Mouse (Mus musculus): ENCODE data around the gene Kif4. TPM values are rescaled to one million over a fixed set of nuclear protein-coding genes. Genes with fewer than 3 reads are reported as not detected.

Gene Kif4
- polyA plus RNA-seq, 1 experiment from 2014 or later: 31.2 TPM

DNA sequence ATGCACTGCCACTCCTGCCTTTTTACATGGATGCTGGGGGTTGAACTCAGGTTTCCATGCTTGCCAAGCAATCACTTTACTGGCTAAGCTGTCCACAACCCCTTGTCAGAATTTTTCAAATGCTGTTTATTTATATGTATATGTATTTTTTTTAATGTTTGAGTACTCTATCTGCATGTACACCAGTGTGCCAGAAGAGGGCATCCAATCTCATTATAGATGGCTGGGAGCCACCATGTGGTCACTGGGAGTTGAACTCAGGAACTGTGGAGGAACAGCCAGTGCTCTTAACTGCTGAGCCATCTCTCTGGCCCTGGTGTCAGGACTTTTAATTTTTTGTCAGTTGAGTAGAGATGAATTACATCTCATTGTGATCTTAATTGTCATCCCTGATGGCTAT lies 27.3 kb downstream of the Kif4 start:
- Histone ChIP-seq H3K4me1 (no peaks in the 10 kb centered on the region), H3K9ac (no peak overlapping the region), H3K4me3 (replicated peaks) (no peak overlapping the region), H3K4me2 (no peak overlapping the region), H3K27ac (no peak overlapping the region), H3K9me3 (replicated peaks) (no peaks in the 10 kb centered on the region), H3K27me3 (peaks cover 13% of the 10 kb centered on the region; the same call in 1 of the 2 replicates), H3K36me3 (peaks cover 10% of the 10 kb centered on the region; the same call in 1 of the 2 replicates)
- ATAC-seq (replicated peaks; ENCODE audit: low FRiP score): no peak

DNA sequence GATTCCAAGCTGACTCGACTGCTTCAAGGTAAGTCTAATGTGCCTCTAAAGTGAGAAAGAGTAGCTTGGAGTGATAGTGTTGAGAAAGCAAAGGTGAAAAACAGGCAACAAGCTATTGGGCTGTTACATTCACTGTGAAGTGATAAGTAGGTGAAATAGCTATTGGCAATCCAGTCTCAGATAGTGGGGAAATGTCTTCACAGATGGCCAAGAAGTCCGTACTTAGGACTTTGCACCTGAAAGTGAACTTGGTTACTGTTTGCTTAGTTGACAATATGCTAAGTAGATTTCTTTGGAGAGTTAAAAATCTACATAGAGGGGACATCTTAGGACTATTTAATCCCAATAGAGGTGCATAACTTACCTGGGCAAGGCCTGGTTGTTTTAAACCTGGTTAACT lies 39.3 kb downstream of the Kif4 start:
- Histone ChIP-seq H3K9me3 (replicated peaks) (no peaks in the 10 kb centered on the region), H3K9ac (no peak overlapping the region), H3K4me3 (replicated peaks) (no peak overlapping the region), H3K4me2 (no peak overlapping the region), H3K36me3 (peaks cover 17% of the 10 kb centered on the region; the same call in 1 of the 2 replicates), H3K4me1 (no peaks in the 10 kb centered on the region), H3K27ac (no peak overlapping the region), H3K27me3 (peaks cover 12% of the 10 kb centered on the region; the same call in 1 of the 2 replicates)
- 91% methylated on average over 2 of the region's 2 CpGs for WGBS
- ATAC-seq (replicated peaks; ENCODE audit: low FRiP score): no peak

DNA sequence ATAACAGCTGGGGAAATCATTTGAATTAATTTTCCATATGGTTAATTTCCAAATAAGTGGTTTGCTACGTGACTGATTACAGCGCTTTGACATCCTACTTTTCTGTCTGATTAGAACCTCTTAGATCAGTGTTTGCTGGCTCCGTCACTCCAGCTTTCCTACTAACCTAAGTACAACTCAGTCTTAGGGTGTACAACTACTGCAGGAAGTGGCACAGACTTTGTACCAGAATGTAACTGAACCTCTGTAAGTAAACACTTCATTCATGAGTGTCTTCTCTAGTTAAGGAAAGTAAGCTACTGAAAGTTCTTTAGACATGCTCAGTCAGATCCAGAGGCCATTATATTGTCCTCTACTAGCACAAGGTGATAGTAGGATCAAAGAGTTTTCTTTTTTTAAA lies 52.7 kb downstream of the Kif4 start:
- H3K9me3 ChIP-seq (replicated peaks): no peaks in the 10 kb centered on the region
- no peaks in the 10 kb centered on the region for H3K4me1 ChIP-seq
- peaks cover 15% of the 10 kb centered on the region for H3K27me3 ChIP-seq
- no peak overlapping the region for H3K4me2 ChIP-seq
- ATAC-seq (replicated peaks; ENCODE audit: low FRiP score): no peak
- peaks cover 30% of the 10 kb centered on the region for H3K36me3 ChIP-seq
- H3K4me3 ChIP-seq (replicated peaks): no peak overlapping the region
- WGBS: 85% methylated on average over 3 of the region's 3 CpGs
- H3K9ac ChIP-seq: no peak overlapping the region
- no peak overlapping the region for H3K27ac ChIP-seq

DNA sequence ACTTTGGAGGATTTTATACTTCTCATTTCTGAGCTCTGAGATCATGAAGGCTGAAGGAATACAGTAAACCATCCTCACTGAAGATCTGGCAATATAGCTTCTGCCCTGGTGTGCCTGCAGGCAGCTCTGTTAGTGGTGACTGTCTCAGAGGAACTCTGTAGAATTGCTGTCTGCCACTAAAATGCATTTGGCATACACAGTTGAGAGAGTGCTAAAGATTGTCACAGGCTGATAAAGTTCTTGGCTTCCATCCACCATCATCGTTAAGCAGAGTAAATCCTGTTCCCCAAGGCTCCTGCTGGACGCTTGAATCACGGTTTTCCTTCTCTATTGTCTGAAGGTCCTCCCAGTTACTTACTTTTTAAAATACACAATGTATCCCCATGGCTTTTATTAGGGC lies 61.0 kb downstream of the Kif4 start:
- no peak for ATAC-seq (replicated peaks; ENCODE audit: low FRiP score)
- no peaks in the 10 kb centered on the region for H3K9me3 ChIP-seq (replicated peaks)
- no peak overlapping the region for H3K27ac ChIP-seq
- WGBS: 58% methylated on average over 3 of the region's 3 CpGs
- H3K4me1 ChIP-seq: no peaks in the 10 kb centered on the region
- no peak overlapping the region for H3K4me3 ChIP-seq (replicated peaks)
- peaks cover 17% of the 10 kb centered on the region; the same call in 1 of the 2 replicates for H3K36me3 ChIP-seq
- no peak overlapping the region for H3K4me2 ChIP-seq
- no peak overlapping the region for H3K9ac ChIP-seq
- H3K27me3 ChIP-seq: peaks cover 34% of the 10 kb centered on the region

DNA sequence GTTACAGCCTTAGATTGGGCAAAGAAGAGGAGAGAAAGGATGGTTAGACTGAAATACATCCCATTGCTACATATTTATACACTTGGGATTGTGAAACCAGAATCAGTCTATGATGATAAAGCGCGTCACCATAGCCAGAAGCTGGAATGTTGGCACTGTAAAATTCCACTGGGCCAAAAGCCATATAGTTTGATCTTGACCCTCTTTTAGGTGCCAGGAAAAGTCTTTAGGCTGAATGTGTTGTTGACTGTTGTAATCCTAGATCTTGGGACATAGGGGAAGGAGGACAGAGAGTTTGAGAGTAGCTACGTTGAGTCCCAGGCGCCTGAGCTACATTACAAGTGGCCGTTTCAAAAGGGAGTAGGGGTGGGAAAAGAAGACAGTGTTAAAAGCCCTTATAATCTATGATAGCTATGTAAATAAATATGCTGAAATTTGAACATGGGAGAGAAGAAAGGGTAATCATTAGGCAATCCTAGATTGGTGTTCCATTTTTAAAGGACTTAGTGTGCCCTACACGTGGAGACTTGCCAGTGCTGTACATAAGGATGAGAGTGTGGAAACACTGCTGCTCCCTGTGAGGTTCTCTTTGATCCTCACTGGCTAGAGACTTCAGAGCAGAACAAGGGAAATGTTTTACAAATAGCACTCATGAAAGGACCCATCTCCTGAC lies 62.0 kb downstream of the Kif4 start:
- Histone ChIP-seq H3K9ac (no peak overlapping the region), H3K9me3 (replicated peaks) (no peaks in the 10 kb centered on the region), H3K4me2 (no peak overlapping the region), H3K4me3 (replicated peaks) (no peak overlapping the region), H3K27me3 (peaks cover 38% of the 10 kb centered on the region), H3K4me1 (no peaks in the 10 kb centered on the region), H3K36me3 (peaks cover 21% of the 10 kb centered on the region; the same call in 1 of the 2 replicates), H3K27ac (no peak overlapping the region)
- WGBS: 66% methylated on average over 6 of the region's 6 CpGs
- ATAC-seq (replicated peaks; ENCODE audit: low FRiP score): no peak

DNA sequence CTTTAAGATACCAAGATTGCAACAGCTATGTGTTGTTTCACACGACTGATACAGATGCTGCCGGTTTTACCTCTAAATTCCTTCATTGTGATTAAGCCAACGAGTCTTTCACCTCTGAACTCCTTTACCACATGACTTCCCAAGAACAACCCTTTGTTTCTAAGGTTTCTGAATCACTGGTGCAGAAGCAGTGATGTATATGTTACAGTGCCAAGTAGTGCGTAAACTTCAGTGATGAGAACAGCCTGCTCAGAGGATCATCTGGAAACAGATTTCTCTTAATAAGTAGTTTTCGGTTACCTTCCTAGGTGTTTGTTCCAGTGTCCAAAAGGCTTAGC lies 62.5 kb downstream of the Kif4 start:
- no peak overlapping the region for H3K4me2 ChIP-seq
- no peak for ATAC-seq (replicated peaks; ENCODE audit: low FRiP score)
- no peaks in the 10 kb centered on the region for H3K4me1 ChIP-seq
- 65% methylated on average over 5 of the region's 5 CpGs for WGBS
- H3K9ac ChIP-seq: no peak overlapping the region
- no peak overlapping the region for H3K4me3 ChIP-seq (replicated peaks)
- H3K27ac ChIP-seq: no peak overlapping the region
- H3K9me3 ChIP-seq (replicated peaks): no peaks in the 10 kb centered on the region
- peaks cover 21% of the 10 kb centered on the region; the same call in 1 of the 2 replicates for H3K36me3 ChIP-seq
- peaks cover 38% of the 10 kb centered on the region for H3K27me3 ChIP-seq

DNA sequence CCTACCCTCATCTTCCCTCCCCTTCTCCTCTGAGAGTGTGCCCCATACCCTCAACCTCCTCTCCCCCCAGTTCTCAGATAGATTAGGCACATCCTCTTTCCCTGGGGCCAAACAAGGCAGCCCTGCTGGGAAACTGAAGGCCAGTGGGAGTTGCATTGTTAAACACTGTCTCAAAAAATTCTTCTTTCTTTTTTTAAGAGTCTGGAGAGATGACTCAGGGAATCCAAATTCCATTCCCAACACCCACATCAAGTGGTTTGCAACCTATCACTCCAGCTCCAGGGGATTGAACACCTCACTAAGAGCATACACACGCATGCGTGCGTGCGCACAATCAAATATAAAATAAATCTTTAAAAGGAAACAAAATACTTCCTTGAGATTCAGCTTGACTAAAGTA lies 71.2 kb downstream of the Kif4 start:
- H3K36me3 ChIP-seq: peaks cover 47% of the 10 kb centered on the region; the same call in 1 of the 2 replicates
- no peak overlapping the region for H3K4me3 ChIP-seq (replicated peaks)
- H3K27me3 ChIP-seq: peaks cover 13% of the 10 kb centered on the region
- 93% methylated on average over 4 of the region's 4 CpGs for WGBS
- H3K9me3 ChIP-seq (replicated peaks): no peaks in the 10 kb centered on the region
- H3K9ac ChIP-seq: no peak overlapping the region
- H3K4me2 ChIP-seq: no peak overlapping the region
- H3K4me1 ChIP-seq: no peaks in the 10 kb centered on the region
- no peak overlapping the region for H3K27ac ChIP-seq
- no peak for ATAC-seq (replicated peaks; ENCODE audit: low FRiP score)

DNA sequence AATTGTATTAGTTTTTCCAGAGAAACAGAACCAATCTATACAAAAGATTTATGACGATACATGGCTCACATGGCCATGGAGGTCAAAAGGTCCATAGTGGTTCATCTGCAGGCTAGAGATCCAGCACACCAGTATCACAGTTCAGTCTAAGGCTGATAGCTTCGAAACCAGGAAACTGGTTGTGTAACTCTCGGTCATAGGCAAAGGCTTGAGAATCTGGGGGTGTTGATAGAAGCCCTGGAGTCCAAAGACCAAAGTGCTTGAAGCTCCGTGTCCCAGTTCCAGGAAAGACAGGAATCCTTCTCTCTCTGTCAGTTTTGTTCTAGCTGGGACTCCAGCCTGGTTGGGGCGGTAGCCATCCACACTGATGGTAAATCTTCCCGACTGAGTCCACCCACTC lies 82.5 kb downstream of the Kif4 start:
- Histone ChIP-seq H3K4me1 (no peaks in the 10 kb centered on the region), H3K9ac (no peak overlapping the region), H3K9me3 (replicated peaks) (no peaks in the 10 kb centered on the region), H3K27me3 (0 out of 2 replicates have a peak, but pooled peaks cover 14% of the 10 kb centered on the region), H3K27ac (no peak overlapping the region), H3K4me3 (replicated peaks) (no peak overlapping the region), H3K36me3 (peaks cover 28% of the 10 kb centered on the region), H3K4me2 (no peak overlapping the region)
- ATAC-seq (replicated peaks; ENCODE audit: low FRiP score): no peak
- 88% methylated on average over 6 of the region's 6 CpGs for WGBS

DNA sequence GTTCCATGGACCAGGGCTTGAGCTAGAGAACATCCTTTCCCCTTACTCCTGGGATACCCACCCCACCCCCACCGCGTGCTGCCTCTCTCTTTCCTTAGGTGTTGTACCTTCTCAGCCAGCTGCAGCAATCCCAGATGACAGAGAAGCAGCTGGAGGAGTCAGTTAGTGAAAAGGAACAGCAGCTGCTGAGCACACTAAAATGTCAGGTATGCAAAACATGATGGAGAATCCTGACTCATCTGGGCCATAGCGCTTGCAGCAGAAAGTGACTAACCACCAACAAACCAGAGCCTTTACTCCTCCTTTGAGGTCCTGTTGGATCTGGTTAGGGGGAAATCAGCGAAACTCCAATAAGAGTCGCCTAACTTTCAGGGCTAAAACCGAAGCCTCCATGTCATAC lies 90.6 kb downstream of the Kif4 start:
- H3K4me3 ChIP-seq (replicated peaks): no peak overlapping the region
- no peak for ATAC-seq (replicated peaks; ENCODE audit: low FRiP score)
- H3K9ac ChIP-seq: no peak overlapping the region
- WGBS: 91% methylated on average over 6 of the region's 6 CpGs
- peaks cover 64% of the 10 kb centered on the region for H3K36me3 ChIP-seq
- H3K27me3 ChIP-seq: 0 out of 2 replicates have a peak, but pooled peaks cover 8% of the 10 kb centered on the region
- no peaks in the 10 kb centered on the region for H3K9me3 ChIP-seq (replicated peaks)
- H3K27ac ChIP-seq: no peak overlapping the region
- no peak overlapping the region for H3K4me2 ChIP-seq
- no peaks in the 10 kb centered on the region for H3K4me1 ChIP-seq

DNA sequence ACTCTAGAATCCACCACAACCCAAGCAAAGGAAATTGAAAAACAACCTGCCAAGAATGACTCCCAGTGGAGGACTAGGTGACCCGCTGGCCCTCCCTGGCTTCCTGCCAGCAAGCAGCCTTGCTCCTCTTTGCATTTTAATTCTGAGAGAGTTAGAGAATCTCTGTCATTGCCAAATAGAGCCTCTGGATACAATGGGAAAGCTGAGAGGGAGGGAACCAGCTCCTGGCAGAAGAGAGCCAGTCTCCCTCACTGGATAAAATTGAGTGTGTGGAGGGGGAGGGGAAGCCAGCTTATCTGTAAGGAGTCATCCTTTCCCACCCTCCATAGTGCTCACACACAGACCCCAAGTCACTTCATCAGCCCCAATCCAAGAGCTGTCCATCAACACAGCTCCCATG lies 103.4 kb downstream of the Kif4 start:
- 39% methylated on average over 1 of the region's 1 CpGs for WGBS
- no peak for ATAC-seq (replicated peaks; ENCODE audit: low FRiP score)
- Histone ChIP-seq H3K4me3 (replicated peaks) (no peak overlapping the region), H3K9ac (no peak overlapping the region), H3K36me3 (peaks cover 30% of the 10 kb centered on the region), H3K9me3 (replicated peaks) (no peaks in the 10 kb centered on the region), H3K27me3 (peaks cover 59% of the 10 kb centered on the region), H3K4me1 (peaks cover 12% of the 10 kb centered on the region), H3K4me2 (no peak overlapping the region), H3K27ac (no peak overlapping the region)

DNA sequence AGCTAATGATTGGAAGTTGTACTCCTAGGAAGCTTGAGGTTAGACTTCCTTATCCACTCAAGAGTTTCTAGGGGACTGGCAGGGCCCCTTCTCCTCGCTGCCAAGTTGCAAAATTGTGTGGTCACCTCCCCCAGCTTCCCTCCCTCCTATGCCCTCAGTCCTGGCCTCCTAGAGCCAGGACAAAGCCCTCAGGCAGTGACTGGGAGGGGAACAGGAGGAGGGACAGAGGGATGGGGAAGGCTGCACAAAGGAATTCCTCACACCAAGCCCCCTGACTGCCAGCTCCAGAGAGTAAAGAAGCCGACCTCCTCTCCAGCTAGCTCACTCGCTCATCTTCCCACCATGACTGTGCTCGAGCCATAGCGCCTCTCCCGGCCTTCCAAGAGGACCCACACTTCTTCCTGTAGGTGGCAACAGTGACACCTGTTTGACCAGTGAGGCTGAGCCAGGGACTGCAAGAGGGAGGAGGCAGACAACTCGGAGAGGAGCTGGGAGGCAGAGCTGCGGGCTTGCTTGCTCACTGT lies 104.2 kb downstream of the Kif4 start, which contains the start of gene Gdpd2:
Gene Gdpd2 (plus strand): TSS at position 209 of the 524 bp plus-strand sequence.
- WGBS: 17% methylated on average over 8 of the region's 8 CpGs
- H3K27ac ChIP-seq: no peak within 1 kb of the TSS
- ATAC-seq (replicated peaks; ENCODE audit: low FRiP score): peak; percentile 88
- peak within 1 kb of the TSS; percentile 17 for H3K4me3 ChIP-seq (replicated peaks)
- peaks cover 12% of the 10 kb centered on the region for H3K4me1 ChIP-seq
- peaks cover 62% of the 10 kb centered on the region for H3K27me3 ChIP-seq
- H3K9me3 ChIP-seq (replicated peaks): no peaks in the 10 kb centered on the region
- peaks cover 27% of the 10 kb centered on the region for H3K36me3 ChIP-seq
- no peak within 1 kb of the TSS for H3K9ac ChIP-seq
- H3K4me2 ChIP-seq: peak within 1 kb of the TSS; percentile 56

DNA sequence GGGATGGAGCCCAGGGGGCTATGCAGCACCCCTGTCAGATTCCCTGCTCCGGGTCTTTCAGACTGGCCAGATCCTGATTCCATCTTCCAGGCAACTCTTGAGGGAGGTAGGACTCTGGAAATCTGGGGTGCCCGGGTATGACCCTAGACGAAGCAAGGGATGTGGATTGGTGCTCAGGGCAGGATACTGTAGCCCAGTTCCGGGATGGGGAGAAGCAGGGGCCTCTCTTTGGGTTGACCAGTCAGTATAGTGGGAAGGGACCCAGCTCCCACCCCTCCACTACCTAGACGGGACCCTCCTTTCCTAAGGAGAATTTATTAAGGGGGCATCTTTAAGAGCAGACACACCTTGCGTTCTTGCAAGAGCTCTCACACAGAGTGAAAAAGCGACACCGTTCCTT lies 104.7 kb downstream of the Kif4 start:
- Histone ChIP-seq H3K27ac (no peak overlapping the region), H3K4me3 (replicated peaks) (peak overlapping the region; percentile 17), H3K4me2 (peak overlapping the region; percentile 56), H3K9me3 (replicated peaks) (no peaks in the 10 kb centered on the region), H3K36me3 (peaks cover 23% of the 10 kb centered on the region), H3K27me3 (peaks cover 60% of the 10 kb centered on the region), H3K4me1 (peaks cover 12% of the 10 kb centered on the region), H3K9ac (no peak overlapping the region)
- WGBS: 34% methylated on average over 8 of the region's 8 CpGs
- peak; percentile 55 for ATAC-seq (replicated peaks; ENCODE audit: low FRiP score)

DNA sequence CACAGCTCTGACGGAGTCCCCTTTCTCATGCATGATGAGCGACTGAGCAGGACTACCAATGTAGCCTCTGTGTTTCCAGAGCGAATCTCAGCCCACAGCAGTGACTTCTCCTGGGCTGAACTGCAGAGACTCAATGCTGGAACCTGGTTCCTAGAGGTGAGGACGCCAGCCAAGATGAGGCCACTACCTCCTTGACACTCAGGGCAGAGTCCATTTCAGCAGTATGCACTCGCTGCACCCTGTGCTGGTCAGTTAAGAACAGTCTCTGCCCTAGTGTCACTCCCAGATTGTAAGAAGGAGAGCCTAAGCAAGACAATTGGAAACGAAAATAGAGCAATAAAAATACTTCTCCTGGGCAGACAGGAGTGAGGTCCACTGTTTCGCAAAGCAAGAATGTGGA lies 108.8 kb downstream of the Kif4 start:
- 71% methylated on average over 7 of the region's 7 CpGs for WGBS
- Histone ChIP-seq H3K36me3 (no peaks in the 10 kb centered on the region), H3K27me3 (peaks cover 73% of the 10 kb centered on the region), H3K9me3 (replicated peaks) (no peaks in the 10 kb centered on the region), H3K9ac (no peak overlapping the region), H3K4me2 (no peak overlapping the region), H3K27ac (no peak overlapping the region), H3K4me3 (replicated peaks) (no peak overlapping the region), H3K4me1 (peaks cover 10% of the 10 kb centered on the region)
- ATAC-seq (replicated peaks; ENCODE audit: low FRiP score): no peak

Data from kidney, embryonic 15.5 days (tissue).